Mouse (Mus musculus): ENCODE data around the gene Entpd2. TPM values are rescaled to one million over a fixed set of nuclear protein-coding genes. Genes with fewer than 3 reads are reported as not detected.

Entpd2 gene
- 0.76 and 2.4 TPM in 2 replicates for total RNA-seq (2012; rRNA removed)

GRCm38 (mm10) chr2:25395721-25396596 lies at the start of gene Entpd2:
Gene Entpd2, plus strand, starts transcription at chr2:25395874.
- peaks cover 0 to 9% of the 10 kb centered on the region in 2 experiments; a peak in 1 of 4 replicates for H3K4me1 ChIP-seq (ENCODE audit: control insufficient read depth in 2 of 2, insufficient read depth in 2 of 2, low read length in 2 of 2, poor library complexity in 1 of 2)
- H3K36me3 ChIP-seq (ENCODE audit: control insufficient read depth, insufficient read depth, low read length, poor library complexity, severe bottlenecking) = no peaks in the 10 kb centered on the region
- H3K9me3 ChIP-seq (ENCODE audit: control insufficient read depth, insufficient read depth, low read depth, low read length) = no peaks in the 10 kb centered on the region
- no peak within 1 kb of the TSS for H3K27ac ChIP-seq (ENCODE audit: insufficient read depth, low read depth, low read length, poor library complexity, severe bottlenecking)
- DNase-seq (ENCODE audit: low read depth, low spot score) = peak; percentile 34
- H3K9ac ChIP-seq (ENCODE audit: insufficient read depth, low read depth, low read length, poor library complexity, severe bottlenecking) = peak within 1 kb of the TSS; percentile 55
- TF ChIP-seq ZC3H11A (IDR thresholded peaks at IDR 0.05; ENCODE audit: borderline replicate concordance, low read depth, low read length) = no peak
- TF ChIP-seq ZNF384 (IDR thresholded peaks at IDR 0.05; ENCODE audit: low read depth, low read length) = no peak
- TF ChIP-seq MAFK (IDR thresholded peaks at IDR 0.05; ENCODE audit: insufficient read depth, low read depth, low read length) = no peak
- in situ Hi-C loops (cut with MboI; ENCODE audit: low sequenced_read_pairs in 2 of 2, unreplicated experiment in 2 of 2) = no loop called here
- peak within 1 kb of the TSS; percentile 73 to 77 for H3K4me3 ChIP-seq (ENCODE audit: insufficient read depth in 1 of 2, low read depth in 1 of 2, low read length in 2 of 2, poor library complexity in 1 of 2, severe bottlenecking in 1 of 2)

GRCm38 (mm10) chr2:25348162-25348561 lies 47.5 kb upstream of the Entpd2 start:
- no peak for DNase-seq (ENCODE audit: low read depth, low spot score)
- Histone ChIP-seq H3K4me1 (ENCODE audit: control insufficient read depth in 2 of 2, insufficient read depth in 2 of 2, low read length in 2 of 2, poor library complexity in 1 of 2) (no peaks in the 10 kb centered on the region), H3K9ac (ENCODE audit: insufficient read depth, low read depth, low read length, poor library complexity, severe bottlenecking) (no peak overlapping the region), H3K36me3 (ENCODE audit: control insufficient read depth, insufficient read depth, low read length, poor library complexity, severe bottlenecking) (peaks cover 76% of the 10 kb centered on the region), H3K9me3 (ENCODE audit: control insufficient read depth, insufficient read depth, low read depth, low read length) (no peaks in the 10 kb centered on the region), H3K27ac (ENCODE audit: insufficient read depth, low read depth, low read length, poor library complexity, severe bottlenecking) (no peak overlapping the region), H3K4me3 (ENCODE audit: insufficient read depth in 1 of 2, low read depth in 1 of 2, low read length in 2 of 2, poor library complexity in 1 of 2, severe bottlenecking in 1 of 2) (no peak overlapping the region)
- TF ChIP-seq ZNF384 (IDR thresholded peaks at IDR 0.05; ENCODE audit: low read depth, low read length) (no peak), HCFC1 (IDR thresholded peaks at IDR 0.05; ENCODE audit: borderline replicate concordance, insufficient read depth, low read length) (no peak), CHD2 (IDR thresholded peaks at IDR 0.05; ENCODE audit: low read depth, low read length) (no peak), MAFK (IDR thresholded peaks at IDR 0.05; ENCODE audit: insufficient read depth, low read depth, low read length) (no peak)
- in situ Hi-C loops (cut with MboI; ENCODE audit: low sequenced_read_pairs in 2 of 2, unreplicated experiment in 2 of 2) = no loop called here

- H3K9ac ChIP-seq (ENCODE audit: insufficient read depth, low read depth, low read length, poor library complexity, severe bottlenecking) = no peak overlapping the region
- H3K36me3 ChIP-seq (ENCODE audit: control insufficient read depth, insufficient read depth, low read length, poor library complexity, severe bottlenecking) = peaks cover 76% of the 10 kb centered on the region
- no peaks in the 10 kb centered on the region for H3K4me1 ChIP-seq (ENCODE audit: control insufficient read depth in 2 of 2, insufficient read depth in 2 of 2, low read length in 2 of 2, poor library complexity in 1 of 2)
- H3K9me3 ChIP-seq (ENCODE audit: control insufficient read depth, insufficient read depth, low read depth, low read length) = no peaks in the 10 kb centered on the region
- no peak for DNase-seq (ENCODE audit: low read depth, low spot score)
- H3K4me3 ChIP-seq (ENCODE audit: insufficient read depth in 1 of 2, low read depth in 1 of 2, low read length in 2 of 2, poor library complexity in 1 of 2, severe bottlenecking in 1 of 2) = no peak overlapping the region
- in situ Hi-C loops (cut with MboI; ENCODE audit: low sequenced_read_pairs in 2 of 2, unreplicated experiment in 2 of 2) = no loop called here
- no peak for TF ChIP-seq ZC3H11A (IDR thresholded peaks at IDR 0.05; ENCODE audit: borderline replicate concordance, low read depth, low read length)
- TF ChIP-seq ZNF384 (IDR thresholded peaks at IDR 0.05; ENCODE audit: low read depth, low read length) = no peak
- no peak for TF ChIP-seq MAFK (IDR thresholded peaks at IDR 0.05; ENCODE audit: insufficient read depth, low read depth, low read length)
- TF ChIP-seq CHD2 (IDR thresholded peaks at IDR 0.05; ENCODE audit: low read depth, low read length) = no peak
- no peak for TF ChIP-seq HCFC1 (IDR thresholded peaks at IDR 0.05; ENCODE audit: borderline replicate concordance, insufficient read depth, low read length)
- no peak overlapping the region for H3K27ac ChIP-seq (ENCODE audit: insufficient read depth, low read depth, low read length, poor library complexity, severe bottlenecking)
Measured at GRCm38 (mm10) chr2:25349499-25349898, 46.2 kb upstream of the Entpd2 start.

GRCm38 (mm10) chr2:25350701-25351100 lies 45.0 kb upstream of the Entpd2 start:
- TF ChIP-seq CHD2 (IDR thresholded peaks at IDR 0.05; ENCODE audit: low read depth, low read length) (no peak), MAFK (IDR thresholded peaks at IDR 0.05; ENCODE audit: insufficient read depth, low read depth, low read length) (no peak), ZC3H11A (IDR thresholded peaks at IDR 0.05; ENCODE audit: borderline replicate concordance, low read depth, low read length) (no peak), ZNF384 (IDR thresholded peaks at IDR 0.05; ENCODE audit: low read depth, low read length) (no peak), HCFC1 (IDR thresholded peaks at IDR 0.05; ENCODE audit: borderline replicate concordance, insufficient read depth, low read length) (no peak)
- H3K9me3 ChIP-seq (ENCODE audit: control insufficient read depth, insufficient read depth, low read depth, low read length) = no peaks in the 10 kb centered on the region
- no peaks in the 10 kb centered on the region for H3K4me1 ChIP-seq (ENCODE audit: control insufficient read depth in 2 of 2, insufficient read depth in 2 of 2, low read length in 2 of 2, poor library complexity in 1 of 2)
- no peak overlapping the region for H3K27ac ChIP-seq (ENCODE audit: insufficient read depth, low read depth, low read length, poor library complexity, severe bottlenecking)
- no peak overlapping the region for H3K4me3 ChIP-seq (ENCODE audit: insufficient read depth in 1 of 2, low read depth in 1 of 2, low read length in 2 of 2, poor library complexity in 1 of 2, severe bottlenecking in 1 of 2)
- H3K36me3 ChIP-seq (ENCODE audit: control insufficient read depth, insufficient read depth, low read length, poor library complexity, severe bottlenecking) = peaks cover 67% of the 10 kb centered on the region
- no peak overlapping the region for H3K9ac ChIP-seq (ENCODE audit: insufficient read depth, low read depth, low read length, poor library complexity, severe bottlenecking)
- in situ Hi-C loops (cut with MboI; ENCODE audit: low sequenced_read_pairs in 2 of 2, unreplicated experiment in 2 of 2) = no loop called here
- no peak for DNase-seq (ENCODE audit: low read depth, low spot score)

Measured in ES-E14 (cell line).